Mouse (Mus musculus): ENCODE data around the gene Taar9. TPM values are rescaled to one million over a fixed set of nuclear protein-coding genes. Genes with fewer than 3 reads are reported as not detected.
"Not testable (repeated sequence)": the region's sequence is repeated elsewhere in the genome, so short reads cannot be mapped to it uniquely, and the experiment has no call there.

Taar9 gene
- not detected in 2 replicates for polyA plus RNA-seq (2015; fragmentation: Nextera tagmentation; extraction: Ambion mirVana)

DNA sequence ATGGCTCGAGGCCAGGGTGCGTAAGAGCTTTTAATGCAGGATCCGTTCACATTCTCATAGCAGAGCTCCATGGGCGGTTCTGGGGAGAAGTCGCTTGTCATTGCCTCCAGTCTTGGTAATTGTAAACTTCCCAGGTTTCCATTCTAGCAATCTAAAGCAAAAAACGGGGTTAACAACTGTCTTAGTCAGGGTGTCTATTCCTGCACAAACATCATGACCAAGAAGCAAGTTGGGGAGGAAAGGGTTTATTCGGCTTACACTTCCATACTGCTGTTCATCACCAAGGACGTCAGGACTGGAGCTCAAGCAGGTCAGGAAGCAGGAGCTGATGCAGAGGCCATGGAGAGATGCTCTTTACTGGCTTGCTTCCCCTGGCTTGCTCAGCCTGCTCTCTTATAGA lies at the start of gene Taar9:
Gene Taar9, minus strand, starts transcription at position 101 of the 400 bp plus-strand sequence.
- H3K4me3 ChIP-seq (ENCODE audit: low read depth, low read length); H3K36me3 ChIP-seq (ENCODE audit: control insufficient read depth, insufficient read depth); H3K27me3 ChIP-seq (replicated peaks; ENCODE audit: control insufficient read depth, insufficient read depth, low read length); H3K9me3 ChIP-seq (ENCODE audit: control insufficient read depth); H3K4me1 ChIP-seq (replicated peaks; ENCODE audit: control insufficient read depth, insufficient read depth, low read length); H3K9ac ChIP-seq (ENCODE audit: low read depth, low read length); ATAC-seq: not testable (repeated sequence)
- H3K4me2 ChIP-seq (replicated peaks; ENCODE audit: low read depth): peak within 1 kb of the TSS; percentile 24; the same call in 1 of the 2 replicates
- 82% methylated on average over 8 of the region's 8 CpGs for WGBS
- H3K27ac ChIP-seq (ENCODE audit: low read depth, low read length): peak within 1 kb of the TSS; percentile 80

- H3K9ac ChIP-seq (ENCODE audit: low read depth, low read length): no peak overlapping the region
- H3K4me3 ChIP-seq (ENCODE audit: low read depth, low read length): no peak overlapping the region
- H3K4me1 ChIP-seq (replicated peaks; ENCODE audit: control insufficient read depth, insufficient read depth, low read length): 0 out of 2 replicates have a peak, but pooled peaks cover 6% of the 10 kb centered on the region
- no peaks in the 10 kb centered on the region for H3K27me3 ChIP-seq (replicated peaks; ENCODE audit: control insufficient read depth, insufficient read depth, low read length)
- peaks cover 38% of the 10 kb centered on the region for H3K36me3 ChIP-seq (ENCODE audit: control insufficient read depth, insufficient read depth)
- H3K4me2 ChIP-seq (replicated peaks; ENCODE audit: low read depth): no peak overlapping the region
- TF ChIP-seq CTCF (IDR thresholded peaks at IDR 0.05; ENCODE audit: low read depth): no peak
- WGBS: 84% methylated on average over 12 of the region's 12 CpGs
- H3K9me3 ChIP-seq (ENCODE audit: control insufficient read depth): no peaks in the 10 kb centered on the region
- 0 out of 2 replicates have a peak, but pooled peaks have one; percentile 36 for ATAC-seq
- H3K27ac ChIP-seq (ENCODE audit: low read depth, low read length): no peak overlapping the region
These were observed 49.3 kb upstream of the Taar9 start for GRCm38 (mm10) chr10:24158470-24159254.

DNA sequence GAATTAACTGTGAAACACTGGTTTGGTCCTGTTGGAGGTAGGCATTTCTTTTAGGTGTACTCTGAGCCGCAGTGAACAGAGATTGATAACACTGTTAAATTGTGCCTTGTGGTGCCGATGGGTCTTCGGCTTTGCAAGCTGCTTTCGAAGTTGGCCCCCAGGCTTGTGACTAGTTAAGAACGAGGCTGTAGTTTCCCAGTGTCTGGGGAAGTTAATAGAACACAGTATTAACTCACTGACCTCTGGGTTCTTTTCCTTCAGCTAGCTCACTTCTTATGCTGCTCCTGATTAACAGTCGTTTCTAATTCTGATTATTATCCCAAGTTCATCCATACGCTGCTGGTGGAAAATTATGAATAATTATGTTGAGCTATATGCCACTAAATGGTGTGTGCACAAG lies 40.8 kb upstream of the Taar9 start:
- ATAC-seq: no peak
- H3K27ac ChIP-seq (ENCODE audit: low read depth, low read length): peak overlapping the region; percentile 91; the same call in 1 of the 2 replicates
- 25% methylated on average over 7 of the region's 7 CpGs for WGBS
- H3K4me2 ChIP-seq (replicated peaks; ENCODE audit: low read depth): peak overlapping the region; percentile 68
- TF ChIP-seq CTCF (IDR thresholded peaks at IDR 0.05; ENCODE audit: low read depth): no peak
- peak overlapping the region; percentile 82 for H3K4me3 ChIP-seq (ENCODE audit: low read depth, low read length)
- peaks cover 7% of the 10 kb centered on the region for H3K36me3 ChIP-seq (ENCODE audit: control insufficient read depth, insufficient read depth)
- no peaks in the 10 kb centered on the region for H3K27me3 ChIP-seq (replicated peaks; ENCODE audit: control insufficient read depth, insufficient read depth, low read length)
- H3K9ac ChIP-seq (ENCODE audit: low read depth, low read length): 0 out of 2 replicates have a peak overlapping the region, but pooled peaks have one; percentile 83
- H3K4me1 ChIP-seq (replicated peaks; ENCODE audit: control insufficient read depth, insufficient read depth, low read length): peaks cover 6% of the 10 kb centered on the region
- no peaks in the 10 kb centered on the region for H3K9me3 ChIP-seq (ENCODE audit: control insufficient read depth)

DNA sequence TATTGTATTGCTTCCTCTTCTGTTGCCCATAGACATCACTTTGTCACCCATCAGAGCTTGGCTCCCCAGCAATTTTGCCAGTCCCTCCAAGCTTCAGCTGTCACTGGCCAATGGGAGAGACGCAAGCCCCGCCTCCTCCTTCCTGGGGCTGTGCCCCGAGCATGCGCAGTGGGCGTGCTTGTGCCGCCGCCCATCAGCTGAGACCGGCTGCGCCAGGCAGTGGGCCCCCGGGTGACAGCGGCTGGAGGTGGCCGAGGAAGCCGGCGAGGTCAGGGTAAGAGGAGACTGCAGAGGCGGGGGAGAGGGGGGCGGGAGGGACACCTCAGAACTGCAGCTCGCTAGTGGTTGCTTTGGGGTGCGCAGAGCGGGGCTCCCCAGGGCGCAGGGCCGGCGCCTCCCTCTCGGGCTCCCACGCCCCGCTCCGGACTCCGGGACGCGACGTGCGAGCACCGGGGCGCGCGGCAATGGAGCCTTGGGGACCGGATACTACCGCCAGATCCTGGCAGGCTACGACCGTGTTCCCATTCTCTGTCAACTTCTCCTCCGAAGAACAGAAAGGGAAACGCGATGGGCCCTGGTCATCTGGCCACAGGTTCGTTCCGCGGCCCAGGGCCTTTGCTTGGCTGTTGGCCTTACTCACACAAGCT lies 39.9 kb upstream of the Taar9 start, which contains the start of gene Stx7:
Gene Stx7, plus strand, starts transcription at position 168 of the 647 bp plus-strand sequence.
- Histone ChIP-seq H3K27me3 (replicated peaks; ENCODE audit: control insufficient read depth, insufficient read depth, low read length) (no peaks in the 10 kb centered on the region), H3K27ac (ENCODE audit: low read depth, low read length) (peak within 1 kb of the TSS; percentile 91), H3K9ac (ENCODE audit: low read depth, low read length) (peak within 1 kb of the TSS; percentile 83), H3K4me1 (replicated peaks; ENCODE audit: control insufficient read depth, insufficient read depth, low read length) (peaks cover 6% of the 10 kb centered on the region), H3K36me3 (ENCODE audit: control insufficient read depth, insufficient read depth) (peaks cover 6% of the 10 kb centered on the region; the same call in 1 of the 2 replicates), H3K4me2 (replicated peaks; ENCODE audit: low read depth) (peak within 1 kb of the TSS; percentile 68), H3K4me3 (ENCODE audit: low read depth, low read length) (peak within 1 kb of the TSS; percentile 82), H3K9me3 (ENCODE audit: control insufficient read depth) (no peaks in the 10 kb centered on the region)
- WGBS: 0% methylated on average over 42 of the region's 45 CpGs
- peak; percentile 91 for ATAC-seq
- TF ChIP-seq CTCF (IDR thresholded peaks at IDR 0.05; ENCODE audit: low read depth): no peak

GRCm38 (mm10) chr10:24142735-24143134 lies 33.4 kb upstream of the Taar9 start:
- 52% methylated on average over 3 of the region's 3 CpGs for WGBS
- no peak overlapping the region for H3K4me3 ChIP-seq (ENCODE audit: low read depth, low read length)
- H3K27ac ChIP-seq (ENCODE audit: low read depth, low read length): no peak overlapping the region
- H3K4me1 ChIP-seq (replicated peaks; ENCODE audit: control insufficient read depth, insufficient read depth, low read length): no peaks in the 10 kb centered on the region; the same call in 1 of the 2 replicates
- TF ChIP-seq CTCF (IDR thresholded peaks at IDR 0.05; ENCODE audit: low read depth): no peak
- no peaks in the 10 kb centered on the region for H3K9me3 ChIP-seq (ENCODE audit: control insufficient read depth)
- peak; percentile 61; the same call in 1 of the 2 replicates for ATAC-seq
- H3K36me3 ChIP-seq (ENCODE audit: control insufficient read depth, insufficient read depth): no peaks in the 10 kb centered on the region
- H3K4me2 ChIP-seq (replicated peaks; ENCODE audit: low read depth): no peak overlapping the region
- H3K27me3 ChIP-seq (replicated peaks; ENCODE audit: control insufficient read depth, insufficient read depth, low read length): no peaks in the 10 kb centered on the region
- H3K9ac ChIP-seq (ENCODE audit: low read depth, low read length): no peak overlapping the region

- no peak for TF ChIP-seq CTCF (IDR thresholded peaks at IDR 0.05; ENCODE audit: low read depth)
- Histone ChIP-seq H3K27ac (ENCODE audit: low read depth, low read length) (0 out of 2 replicates have a peak overlapping the region, but pooled peaks have one; percentile 41), H3K4me1 (replicated peaks; ENCODE audit: control insufficient read depth, insufficient read depth, low read length) (peaks cover 6% of the 10 kb centered on the region; the same call in 1 of the 2 replicates), H3K9ac (ENCODE audit: low read depth, low read length) (no peak overlapping the region), H3K27me3 (replicated peaks; ENCODE audit: control insufficient read depth, insufficient read depth, low read length) (no peaks in the 10 kb centered on the region), H3K9me3 (ENCODE audit: control insufficient read depth) (no peaks in the 10 kb centered on the region), H3K4me2 (replicated peaks; ENCODE audit: low read depth) (no peak overlapping the region), H3K36me3 (ENCODE audit: control insufficient read depth, insufficient read depth) (no peaks in the 10 kb centered on the region), H3K4me3 (ENCODE audit: low read depth, low read length) (no peak overlapping the region)
- peak; percentile 63 for ATAC-seq
- 48% methylated on average over 2 of the region's 2 CpGs for WGBS
These were observed 29.4 kb upstream of the Taar9 start for GRCm38 (mm10) chr10:24138623-24139261.
